ENCODE assay signal across 8 mouse cellular contexts in the genomic region with DNA sequence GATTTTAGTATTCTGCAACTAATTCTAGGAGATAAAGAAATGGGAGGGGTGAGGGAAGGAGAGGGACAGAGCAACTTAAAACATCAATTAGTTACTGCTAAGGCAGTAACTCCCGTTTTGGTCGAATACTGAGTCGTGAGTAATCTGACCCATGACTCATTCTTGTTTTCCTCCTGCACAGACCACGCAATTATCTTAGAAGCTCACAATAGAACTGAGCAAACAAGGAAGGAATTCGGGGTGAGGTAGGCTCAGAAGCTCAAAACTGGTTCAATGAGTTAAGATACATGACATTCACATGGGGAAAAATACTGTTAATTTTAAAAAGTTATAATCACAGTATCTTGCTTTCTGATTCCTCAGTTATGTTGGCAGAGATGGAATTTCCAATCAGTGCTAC. TPM values are rescaled to one million over a fixed set of nuclear protein-coding genes. Genes with fewer than 3 reads are reported as not detected.
DNase-seq lines count a peak whose midpoint lies in the region; ATAC-seq and TF ChIP-seq lines count a peak whose summit lies in the region.

No protein-coding gene starts in this region.

- DNase-seq in left cerebral cortex, adult 2 months (ENCODE audit: extremely low spot score in 1 of 2, low spot score in 2 of 2), result no peak
- no peak for DNase-seq in left cerebral cortex, adult 11 months (ENCODE audit: low spot score)
- no peak for DNase-seq in ovary, postnatal 10 days (ENCODE audit: low spot score)
- no peak for DNase-seq in gastrocnemius, postnatal 14 days
- DNase-seq in right cerebral cortex, adult 18-20 months, result no peak

- no peaks in the 10 kb centered on the region for H3K9me3 ChIP-seq in heart, embryonic 13.5 days

- no peak overlapping the region for H3K27ac ChIP-seq in left cerebral cortex, adult 2 months
- H3K27ac ChIP-seq in bone marrow, adult 2 months (ENCODE audit: control insufficient read depth, insufficient read depth, low read depth, low read length, poor library complexity), result no peak overlapping the region
- peak overlapping the region; percentile 86 for H3K27ac ChIP-seq in heart, embryonic 13.5 days (replicated peaks)

- 3% methylated on average over 5 of the region's 5 CpGs for WGBS in bone marrow, adult 2 months
- 8% methylated on average over 5 of the region's 5 CpGs for WGBS in heart, embryonic 13.5 days

- H3K4me3 ChIP-seq in left cerebral cortex, adult 2 months, result peak overlapping the region; percentile 39
- H3K4me3 ChIP-seq in bone marrow, adult 2 months (replicated peaks; ENCODE audit: control insufficient read depth, low read depth, low read length), result peak overlapping the region; percentile 16
- H3K4me3 ChIP-seq in heart, embryonic 13.5 days, result peak overlapping the region; percentile 41

- H3K4me2 ChIP-seq in heart, embryonic 13.5 days, result peak overlapping the region; percentile 63

- TF ChIP-seq POLR2A in bone marrow, adult 2 months (IDR thresholded peaks at IDR 0.05; ENCODE audit: borderline replicate concordance, control insufficient read depth, low read depth, low read length), result no peak

- no peak for ATAC-seq in heart, embryonic 13.5 days (ENCODE audit: extremely low read depth, insufficient number of reproducible peaks, low FRiP score, low TSS enrichment)
- ATAC-seq in megakaryocyte progenitor cell, adult 5-6 weeks (replicated peaks; ENCODE audit: poor library complexity), result 0 out of 2 replicates have a peak, but pooled peaks have one; percentile 12

- no peak for TF ChIP-seq CTCF in left cerebral cortex, adult 2 months (IDR thresholded peaks at IDR 0.05)
- TF ChIP-seq CTCF in bone marrow, adult 2 months (IDR thresholded peaks at IDR 0.05; ENCODE audit: control insufficient read depth, insufficient read depth, low read length), result no peak

- H3K36me3 ChIP-seq in heart, embryonic 13.5 days, result no peaks in the 10 kb centered on the region

- H3K9ac ChIP-seq in heart, embryonic 13.5 days, result no peak overlapping the region

- H3K27me3 ChIP-seq in heart, embryonic 13.5 days (replicated peaks), result no peaks in the 10 kb centered on the region

- intact Hi-C loops in left cerebral cortex, adult 2 months (cut with DNase I), result no loop called here
- intact Hi-C loops in gastrocnemius, postnatal 14 days (cut with DNase I; ENCODE audit: low total_unique reads), result no loop called here

- no peaks in the 10 kb centered on the region; the same call in 1 of the 2 replicates for H3K4me1 ChIP-seq in bone marrow, adult 2 months (ENCODE audit: control insufficient read depth, insufficient read depth, low read length)
- peaks cover 25% of the 10 kb centered on the region for H3K4me1 ChIP-seq in heart, embryonic 13.5 days

RNA-seq across cellular contexts. Expression of gene Tlr4, which starts 1.3 kb away (rescaled TPM):
- 1 to 10 TPM; 2.3 to 4.1 TPM for total RNA-seq in left cerebral cortex, adult 2 months (2021)
- 1.1 TPM in 2 replicates for polyA plus RNA-seq in bone marrow, adult 2 months (2011; ENCODE audit: insufficient read depth, insufficient read length, low replicate concordance, missing spikeins)
- 2.1 and 2.3 TPM in 2 replicates for polyA plus RNA-seq in heart, embryonic 13.5 days (2015; fragmentation: Nextera tagmentation; extraction: Ambion mirVana)
- 13.9 and 15.3 TPM in 2 replicates for total RNA-seq in megakaryocyte progenitor cell, adult 5-6 weeks (2015)
- total RNA-seq in megakaryocyte progenitor cell, adult 5-6 weeks (2017), result 13.0 and 13.6 TPM in 2 replicates
- 1 to 10 TPM; 6.2 to 6.3 TPM for total RNA-seq in gastrocnemius, postnatal 14 days (2021)
